Mouse (Mus musculus): ENCODE data around the gene Ano5.

Gene Ano5

GRCm38 (mm10) chr7:51629206-51629605, 118.4 kb downstream of the Ano5 start:
- DNase-seq (ENCODE audit: low spot score) = no peak

DNA sequence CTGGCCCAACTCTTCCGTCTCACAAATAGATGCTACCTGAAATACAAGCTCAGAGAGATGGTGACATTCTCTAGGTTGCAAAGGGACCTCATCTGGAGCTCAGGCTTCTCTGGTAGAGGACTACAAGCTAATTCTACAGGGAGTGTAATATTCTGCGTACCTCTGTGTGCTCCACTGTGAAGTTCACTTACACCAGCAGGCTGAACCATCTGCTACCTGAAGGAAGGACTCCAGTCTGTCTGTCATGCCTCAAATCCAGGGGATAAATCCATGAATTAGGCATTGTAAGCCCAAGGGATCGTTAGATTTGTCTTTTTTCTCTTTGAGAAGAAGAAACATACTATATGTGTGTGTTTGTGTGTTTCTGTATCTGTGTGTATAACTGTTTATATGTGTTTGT, 120.3 kb downstream of the Ano5 start:
- no peak for DNase-seq (ENCODE audit: low spot score)

GRCm38 (mm10) chr7:51632543-51633229, 121.9 kb downstream of the Ano5 start:
- no peak for DNase-seq (ENCODE audit: low spot score)

DNA sequence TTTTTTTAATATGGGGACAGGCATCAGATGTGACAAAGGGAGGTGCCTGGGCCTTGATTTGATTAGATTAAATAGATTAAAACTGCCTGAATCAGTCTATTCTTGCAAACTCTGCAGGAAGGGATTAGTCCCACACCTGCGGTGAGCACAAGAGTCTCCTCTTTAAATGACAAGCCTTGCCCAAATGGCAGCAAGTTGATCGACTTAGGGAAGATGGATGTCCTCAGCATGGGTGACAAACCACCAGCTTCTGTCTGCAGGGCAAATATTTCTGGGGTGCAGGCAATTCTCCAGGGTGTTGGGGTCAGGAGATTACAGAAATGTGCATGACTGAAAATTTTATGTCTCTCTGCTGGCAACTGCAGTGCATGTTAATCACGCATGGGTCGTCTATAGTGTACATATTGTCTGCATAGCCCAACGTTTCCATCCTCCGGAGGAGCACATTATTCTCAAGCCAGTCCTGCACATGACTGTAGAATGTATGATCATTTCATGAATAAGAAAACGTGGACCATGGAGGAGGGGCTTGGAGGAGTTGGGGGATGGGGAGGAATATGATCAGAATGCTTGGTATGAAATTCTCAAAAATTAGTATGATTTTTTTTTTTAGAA, 122.5 kb downstream of the Ano5 start:
- DNase-seq (ENCODE audit: low spot score) = no peak

Measured in MN1 (cell line).